Mouse (Mus musculus): ENCODE results near the gene Frs2. TPM values are rescaled to one million over a fixed set of nuclear protein-coding genes. Genes with fewer than 3 reads are reported as not detected.
A peak's percentile ranks its signal among the peaks of the same experiment; 100 is the strongest.

The Frs2 gene
- total RNA-seq (2014; rRNA removed; ENCODE audit: low replicate concordance) (13.2 and 14.1 TPM in 2 replicates), polyA plus RNA-seq (2015; fragmentation: Nextera tagmentation; extraction: Ambion mirVana) (12.8 and 13.6 TPM in 2 replicates)

DNA sequence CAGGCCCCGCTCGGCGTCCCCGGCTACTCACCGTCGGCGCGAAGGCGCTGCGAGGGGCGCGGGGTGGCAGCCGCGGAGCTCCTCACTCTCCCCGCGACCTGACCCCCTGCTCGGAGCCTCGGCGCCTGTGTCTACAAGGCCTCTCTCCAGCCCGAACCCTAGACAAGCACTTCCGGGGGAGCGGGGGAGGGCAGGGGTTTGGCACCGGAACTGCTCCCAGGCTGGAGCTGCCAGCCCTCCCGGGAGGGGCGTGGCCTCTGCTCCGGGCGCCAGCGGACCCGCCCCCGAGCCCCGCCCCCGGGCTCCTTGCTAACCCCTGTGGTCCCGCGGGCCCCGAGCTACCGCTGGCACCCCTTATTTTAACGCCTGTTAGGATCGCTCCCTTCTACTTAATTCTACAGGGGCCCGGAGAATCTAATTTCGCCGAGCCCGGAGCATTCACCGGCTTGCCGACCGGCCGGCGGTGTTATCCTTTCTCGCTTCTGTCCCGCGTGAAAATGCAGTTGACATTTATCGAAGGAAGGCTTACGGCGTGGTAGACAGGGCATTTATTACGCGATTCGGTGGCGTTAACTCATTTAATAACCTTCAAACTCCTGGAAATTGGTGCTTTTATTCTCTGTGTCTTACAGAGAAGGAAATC lies at the start of gene Frs2:
TSS of gene Frs2 (minus strand) at position 174 of the 643 bp plus-strand sequence.
- no peaks in the 10 kb centered on the region for H3K9me3 ChIP-seq (replicated peaks; ENCODE audit: control insufficient read depth, low read length)
- under 1% methylated on average over 55 of the region's 57 CpGs for WGBS
- no peaks in the 10 kb centered on the region for H3K27me3 ChIP-seq (ENCODE audit: control insufficient read depth, insufficient read depth, low read length)
- TF ChIP-seq CTCF (IDR thresholded peaks at IDR 0.05; ENCODE audit: low read depth) (no peak), EP300 (IDR thresholded peaks at IDR 0.05; ENCODE audit: low read depth) (no peak)
- H3K9ac ChIP-seq (replicated peaks; ENCODE audit: low read depth, low read length), result peak within 1 kb of the TSS; percentile 98
- H3K4me1 ChIP-seq (ENCODE audit: control insufficient read depth, insufficient read depth), result peaks cover 38% of the 10 kb centered on the region
- peak; percentile 96 for ATAC-seq (ENCODE audit: insufficient read depth, low read depth)
- H3K27ac ChIP-seq (ENCODE audit: low read depth), result peak within 1 kb of the TSS; percentile 90
- H3K4me2 ChIP-seq (ENCODE audit: low read depth, low read length), result peak within 1 kb of the TSS; percentile 80
- no peaks in the 10 kb centered on the region for H3K36me3 ChIP-seq (replicated peaks; ENCODE audit: control insufficient read depth, insufficient read depth, low read length)
- peak; percentile 95 for DNase-seq (ENCODE audit: low spot score)
- H3K4me3 ChIP-seq (ENCODE audit: low read depth, low read length), result peak within 1 kb of the TSS; percentile 95

DNA sequence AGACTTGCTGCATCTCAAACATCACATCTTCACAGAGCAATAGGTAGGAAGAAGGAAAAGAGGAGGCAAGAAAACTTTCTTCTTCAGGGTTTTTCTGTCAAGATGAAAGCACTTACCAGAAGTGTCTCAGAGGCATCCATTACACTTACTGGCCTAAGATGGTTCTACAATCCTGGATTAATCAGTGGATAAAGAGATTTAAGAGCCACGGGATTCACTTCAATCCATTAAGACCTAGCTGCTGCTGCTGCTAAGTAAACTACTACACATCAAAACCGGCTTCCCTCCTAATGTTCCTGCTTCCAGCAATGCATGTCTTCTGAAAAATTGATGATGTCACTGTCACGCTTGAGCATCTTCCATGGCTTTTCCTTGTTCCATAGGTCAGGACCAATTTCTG lies 48.4 kb upstream of the Frs2 start:
- no peak for DNase-seq (ENCODE audit: low spot score)
- Histone ChIP-seq H3K27me3 (ENCODE audit: control insufficient read depth, insufficient read depth, low read length) (no peaks in the 10 kb centered on the region), H3K9ac (replicated peaks; ENCODE audit: low read depth, low read length) (no peak overlapping the region), H3K4me1 (ENCODE audit: control insufficient read depth, insufficient read depth) (no peaks in the 10 kb centered on the region), H3K4me3 (ENCODE audit: low read depth, low read length) (no peak overlapping the region), H3K27ac (ENCODE audit: low read depth) (no peak overlapping the region), H3K9me3 (replicated peaks; ENCODE audit: control insufficient read depth, low read length) (no peaks in the 10 kb centered on the region), H3K4me2 (ENCODE audit: low read depth, low read length) (no peak overlapping the region), H3K36me3 (replicated peaks; ENCODE audit: control insufficient read depth, insufficient read depth, low read length) (no peaks in the 10 kb centered on the region)
- WGBS, result 83% methylated on average over 3 of the region's 3 CpGs
- ATAC-seq (ENCODE audit: insufficient read depth, low read depth), result no peak
- TF ChIP-seq EP300 (IDR thresholded peaks at IDR 0.05; ENCODE audit: low read depth), result no peak
- TF ChIP-seq CTCF (IDR thresholded peaks at IDR 0.05; ENCODE audit: low read depth), result no peak

DNA sequence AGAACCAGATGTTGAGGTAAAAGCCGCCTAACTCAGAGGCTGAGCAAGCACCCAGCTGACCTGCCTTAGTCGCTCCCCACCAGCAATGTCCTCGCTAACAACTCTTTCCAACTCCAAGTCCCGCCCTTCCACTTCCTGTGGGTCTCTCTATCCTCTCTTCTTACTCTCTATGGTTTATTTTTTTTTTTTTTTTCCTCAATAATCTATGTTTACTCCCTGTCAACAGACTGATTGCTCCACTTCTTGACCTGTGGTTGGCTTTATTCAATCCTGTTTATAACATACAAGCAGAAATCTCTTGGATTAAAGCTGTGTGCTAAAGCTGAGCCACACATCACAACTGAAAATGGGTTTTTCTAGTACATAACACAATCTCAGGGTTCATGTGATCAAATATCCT lies 47.4 kb upstream of the Frs2 start:
- Histone ChIP-seq H3K4me2 (ENCODE audit: low read depth, low read length) (no peak overlapping the region), H3K27ac (ENCODE audit: low read depth) (no peak overlapping the region), H3K9ac (replicated peaks; ENCODE audit: low read depth, low read length) (no peak overlapping the region), H3K4me3 (ENCODE audit: low read depth, low read length) (no peak overlapping the region), H3K9me3 (replicated peaks; ENCODE audit: control insufficient read depth, low read length) (no peaks in the 10 kb centered on the region), H3K4me1 (ENCODE audit: control insufficient read depth, insufficient read depth) (no peaks in the 10 kb centered on the region), H3K27me3 (ENCODE audit: control insufficient read depth, insufficient read depth, low read length) (no peaks in the 10 kb centered on the region), H3K36me3 (replicated peaks; ENCODE audit: control insufficient read depth, insufficient read depth, low read length) (no peaks in the 10 kb centered on the region)
- ATAC-seq (ENCODE audit: insufficient read depth, low read depth), result no peak
- TF ChIP-seq CTCF (IDR thresholded peaks at IDR 0.05; ENCODE audit: low read depth), result no peak
- TF ChIP-seq EP300 (IDR thresholded peaks at IDR 0.05; ENCODE audit: low read depth), result no peak
- 94% methylated on average over 4 of the region's 4 CpGs for WGBS
- no peak for DNase-seq (ENCODE audit: low spot score)

DNA sequence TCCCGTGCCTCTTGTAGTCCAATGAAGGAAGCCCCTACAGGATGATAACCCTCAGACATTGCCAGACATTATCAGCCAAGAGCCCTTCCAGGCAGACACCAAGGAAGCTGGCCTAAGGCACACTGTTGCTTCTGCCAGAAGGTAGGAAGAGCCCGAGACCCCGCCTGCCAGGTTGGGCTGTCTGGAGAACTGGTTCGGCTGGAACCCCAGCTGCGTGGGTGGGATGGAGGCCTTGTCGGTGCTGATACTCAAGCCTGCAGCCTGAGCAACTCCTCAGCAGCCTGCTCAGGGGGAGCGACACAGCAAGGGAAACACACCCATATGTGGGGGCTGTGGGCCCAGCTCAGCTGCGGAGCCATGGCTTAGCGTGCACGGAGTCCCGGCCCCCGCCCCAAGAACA lies 46.7 kb upstream of the Frs2 start:
- Histone ChIP-seq H3K27ac (ENCODE audit: low read depth) (no peak overlapping the region), H3K4me3 (ENCODE audit: low read depth, low read length) (no peak overlapping the region), H3K9ac (replicated peaks; ENCODE audit: low read depth, low read length) (no peak overlapping the region), H3K27me3 (ENCODE audit: control insufficient read depth, insufficient read depth, low read length) (no peaks in the 10 kb centered on the region), H3K4me2 (ENCODE audit: low read depth, low read length) (no peak overlapping the region), H3K9me3 (replicated peaks; ENCODE audit: control insufficient read depth, low read length) (no peaks in the 10 kb centered on the region), H3K36me3 (replicated peaks; ENCODE audit: control insufficient read depth, insufficient read depth, low read length) (no peaks in the 10 kb centered on the region), H3K4me1 (ENCODE audit: control insufficient read depth, insufficient read depth) (no peaks in the 10 kb centered on the region)
- DNase-seq (ENCODE audit: low spot score) (no peak), ATAC-seq (ENCODE audit: insufficient read depth, low read depth) (no peak)
- TF ChIP-seq CTCF (IDR thresholded peaks at IDR 0.05; ENCODE audit: low read depth) (no peak), EP300 (IDR thresholded peaks at IDR 0.05; ENCODE audit: low read depth) (no peak)
- WGBS, result 76% methylated on average over 12 of the region's 12 CpGs

DNA sequence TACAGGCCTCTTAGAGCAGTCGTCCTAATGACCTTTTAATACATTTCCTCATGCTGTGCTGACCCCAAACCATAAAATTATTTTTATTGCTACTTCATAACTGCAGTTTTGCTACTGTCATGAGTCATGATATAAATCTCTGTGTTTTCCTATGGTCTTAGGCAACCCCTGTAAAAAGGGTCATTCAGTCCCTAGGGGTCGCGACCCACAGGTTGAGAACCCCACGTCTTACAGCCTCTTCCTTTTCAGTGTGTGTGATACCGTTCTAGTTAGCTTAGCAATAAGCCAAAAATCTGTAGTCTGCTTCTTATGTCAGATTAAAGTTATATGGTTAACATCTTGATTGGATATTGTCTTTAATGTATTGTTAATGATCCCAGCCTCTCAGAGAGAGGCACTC lies 45.0 kb upstream of the Frs2 start:
- 86% methylated on average over 5 of the region's 5 CpGs for WGBS
- H3K4me2 ChIP-seq (ENCODE audit: low read depth, low read length), result no peak overlapping the region
- no peak for DNase-seq (ENCODE audit: low spot score)
- no peaks in the 10 kb centered on the region for H3K36me3 ChIP-seq (replicated peaks; ENCODE audit: control insufficient read depth, insufficient read depth, low read length)
- no peak overlapping the region for H3K4me3 ChIP-seq (ENCODE audit: low read depth, low read length)
- H3K27me3 ChIP-seq (ENCODE audit: control insufficient read depth, insufficient read depth, low read length), result no peaks in the 10 kb centered on the region
- no peaks in the 10 kb centered on the region for H3K9me3 ChIP-seq (replicated peaks; ENCODE audit: control insufficient read depth, low read length)
- H3K9ac ChIP-seq (replicated peaks; ENCODE audit: low read depth, low read length), result no peak overlapping the region
- TF ChIP-seq EP300 (IDR thresholded peaks at IDR 0.05; ENCODE audit: low read depth) (no peak), CTCF (IDR thresholded peaks at IDR 0.05; ENCODE audit: low read depth) (no peak)
- no peak overlapping the region for H3K27ac ChIP-seq (ENCODE audit: low read depth)
- H3K4me1 ChIP-seq (ENCODE audit: control insufficient read depth, insufficient read depth), result no peaks in the 10 kb centered on the region
- ATAC-seq (ENCODE audit: insufficient read depth, low read depth), result no peak
